Mouse (Mus musculus) layer of hippocampus, adult 2 months (tissue): ENCODE measurements around the gene Nhlrc3. TPM values are rescaled to one million over a fixed set of nuclear protein-coding genes. Genes with fewer than 3 reads are reported as not detected.

Experiments used
- DNase-seq, 2 experiments: peaks; one replicate each; pipeline ENCODE4 v3.0.0; 2022; ENCODE audit warnings: low spot score in 2 of 2
- H3K27ac ChIP-seq: fragments of 200-600 bp; 2 replicates; pipeline ENCODE4 v1.8.1; 2022
- H3K4me3 ChIP-seq: fragments of 200-600 bp; 2 replicates; pipeline ENCODE4 v1.8.1; 2022; ENCODE audit warnings: mild to moderate bottlenecking
- CTCF ChIP-seq: fragments of 200-600 bp; conservative IDR thresholded peaks from 2 replicates; pipeline ENCODE4 v1.8.1; 2022; ENCODE audit warnings: antibody characterized with exemption, mild to moderate bottlenecking, moderate library complexity
- total RNA-seq, 2 experiments: library from RNA; stranded (reverse); gene quantifications; 2 replicates each; pipeline ENCODE4 v1.2.3; 2021

The Nhlrc3 gene
- total RNA-seq, 2 experiments from 2014 or later = 9.8 to 11.7 TPM

GRCm38 (mm10) chr3:53469650-53470049 is 6.5 kb upstream of the Nhlrc3 start:
- H3K4me3 ChIP-seq = no peak overlapping the region
- no peak for DNase-seq
- TF ChIP-seq CTCF = no peak
- no peak overlapping the region for H3K27ac ChIP-seq

GRCm38 (mm10) chr3:53467356-53467755 is 4.2 kb upstream of the Nhlrc3 start:
- Histone ChIP-seq H3K4me3 (no peak overlapping the region), H3K27ac (no peak overlapping the region)
- no peak for DNase-seq
- TF ChIP-seq CTCF = no peak

- H3K4me3 ChIP-seq = peak overlapping the region; percentile 1; the same call in 1 of the 2 replicates
- no peak for TF ChIP-seq CTCF
These were observed 3.3 kb upstream of the Nhlrc3 start for GRCm38 (mm10) chr3:53466481-53466880.

GRCm38 (mm10) chr3:53465330-53465729 is 2.2 kb upstream of the Nhlrc3 start:
- peak in 1 of 2 experiments; percentile 10 for DNase-seq
- peak overlapping the region; percentile 100; the same call in 1 of the 2 replicates for H3K27ac ChIP-seq
- H3K4me3 ChIP-seq = peak overlapping the region; percentile 99
- TF ChIP-seq CTCF = no peak

More at GRCm38 (mm10) chr3:53466481-53466880, 3.3 kb upstream of the Nhlrc3 start:
- no peak overlapping the region for H3K27ac ChIP-seq
- DNase-seq = no peak

GRCm38 (mm10) chr3:53464146-53464698 is 1.1 kb upstream of the Nhlrc3 start:
- H3K27ac ChIP-seq = peak overlapping the region; percentile 100
- TF ChIP-seq CTCF = no peak
- H3K4me3 ChIP-seq = peak overlapping the region; percentile 99
- no peak for DNase-seq

- TF ChIP-seq CTCF = no peak
- H3K4me3 ChIP-seq = peak overlapping the region; percentile 99
- no peak for DNase-seq
- H3K27ac ChIP-seq = peak overlapping the region; percentile 100
These were observed 608 bp upstream of the Nhlrc3 start for GRCm38 (mm10) chr3:53463765-53464114.

- Histone ChIP-seq H3K27ac (peak overlapping the region; percentile 100), H3K4me3 (peak overlapping the region; percentile 99)
- TF ChIP-seq CTCF = no peak
- no peak for DNase-seq
These were observed 459 bp downstream of the Nhlrc3 start for GRCm38 (mm10) chr3:53462701-53463045.

GRCm38 (mm10) chr3:53460106-53460505 is 3.0 kb downstream of the Nhlrc3 start:
- peak in 1 of 2 experiments; percentile 10 for DNase-seq
- TF ChIP-seq CTCF = no peak
- Histone ChIP-seq H3K27ac (peak overlapping the region; percentile 21; the same call in 1 of the 2 replicates), H3K4me3 (no peak overlapping the region)

- no peak for TF ChIP-seq CTCF
These were observed 5.4 kb downstream of the Nhlrc3 start for GRCm38 (mm10) chr3:53457750-53458149.

GRCm38 (mm10) chr3:53454984-53455383 is 8.1 kb downstream of the Nhlrc3 start:
- TF ChIP-seq CTCF = no peak
- Histone ChIP-seq H3K4me3 (no peak overlapping the region), H3K27ac (no peak overlapping the region)
- no peak for DNase-seq

More at GRCm38 (mm10) chr3:53457750-53458149, 5.4 kb downstream of the Nhlrc3 start:
- no peak for DNase-seq
- Histone ChIP-seq H3K4me3 (no peak overlapping the region), H3K27ac (no peak overlapping the region)

GRCm38 (mm10) chr3:53454561-53454960 is 8.6 kb downstream of the Nhlrc3 start:
- no peak for TF ChIP-seq CTCF
- DNase-seq = no peak
- no peak overlapping the region for H3K4me3 ChIP-seq
- H3K27ac ChIP-seq = no peak overlapping the region

- no peak overlapping the region for H3K4me3 ChIP-seq
- no peak for DNase-seq
- no peak for TF ChIP-seq CTCF
These were observed 9.1 kb downstream of the Nhlrc3 start for GRCm38 (mm10) chr3:53454005-53454404.

GRCm38 (mm10) chr3:53453346-53453745 is 9.8 kb downstream of the Nhlrc3 start:
- TF ChIP-seq CTCF = no peak
- no peak for DNase-seq
- no peak overlapping the region for H3K27ac ChIP-seq
- no peak overlapping the region for H3K4me3 ChIP-seq

More at GRCm38 (mm10) chr3:53454005-53454404, 9.1 kb downstream of the Nhlrc3 start:
- H3K27ac ChIP-seq = no peak overlapping the region

GRCm38 (mm10) chr3:53452351-53452750 is 10.8 kb downstream of the Nhlrc3 start:
- Histone ChIP-seq H3K27ac (no peak overlapping the region), H3K4me3 (no peak overlapping the region)
- TF ChIP-seq CTCF = no peak
- no peak for DNase-seq
